Mouse (Mus musculus) embryo, embryonic 11.5 days (tissue): ENCODE results near the gene Prdm8.

ENCODE experiments used
- DNase-seq: peaks from one replicate; pipeline ENCODE4 v3.0.0-alpha.2; 2012; ENCODE audit warnings: low read depth, low spot score

The Prdm8 gene

GRCm38 (mm10) chr5:98184971-98185805 is 18.2 kb downstream of the Prdm8 start:
- DNase-seq, result no peak

GRCm38 (mm10) chr5:98185806-98186751 is 19.1 kb downstream of the Prdm8 start:
- DNase-seq, result no peak

- DNase-seq, result no peak
These were observed 22.5 kb downstream of the Prdm8 start for GRCm38 (mm10) chr5:98189181-98190180.

- no peak for DNase-seq
These were observed 25.4 kb downstream of the Prdm8 start for GRCm38 (mm10) chr5:98192295-98192983.

- DNase-seq, result no peak
These were observed 28.0 kb downstream of the Prdm8 start for GRCm38 (mm10) chr5:98194959-98195358.

GRCm38 (mm10) chr5:98198412-98199218 is 31.6 kb downstream of the Prdm8 start:
- no peak for DNase-seq

- no peak for DNase-seq
These were observed 32.2 kb downstream of the Prdm8 start for GRCm38 (mm10) chr5:98199219-98199552.

- no peak for DNase-seq
These were observed 34.6 kb downstream of the Prdm8 start for GRCm38 (mm10) chr5:98201606-98202005.

- no peak for DNase-seq
These were observed 36.0 kb downstream of the Prdm8 start for GRCm38 (mm10) chr5:98202996-98203395.

- no peak for DNase-seq
These were observed 45.5 kb downstream of the Prdm8 start for GRCm38 (mm10) chr5:98212501-98212900.

- no peak for DNase-seq
These were observed 55.0 kb downstream of the Prdm8 start for GRCm38 (mm10) chr5:98221956-98222355.

GRCm38 (mm10) chr5:98226710-98227109 is 59.7 kb downstream of the Prdm8 start:
- DNase-seq, result no peak

GRCm38 (mm10) chr5:98229456-98229855 is 62.5 kb downstream of the Prdm8 start:
- no peak for DNase-seq

- DNase-seq, result no peak
These were observed 71.5 kb downstream of the Prdm8 start for GRCm38 (mm10) chr5:98238466-98238865.
